Mouse (Mus musculus): ENCODE data around the gene Lipa. TPM values are rescaled to one million over a fixed set of nuclear protein-coding genes. Genes with fewer than 3 reads are reported as not detected.

Gene Lipa
- polyA plus RNA-seq, 1 experiment from 2014 or later = 48.0 TPM

- no peaks in the 10 kb centered on the region for H3K9me3 ChIP-seq (replicated peaks; ENCODE audit: low read length)
- H3K27me3 ChIP-seq (ENCODE audit: insufficient read depth, low read length) = no peaks in the 10 kb centered on the region
- ATAC-seq (replicated peaks; ENCODE audit: low FRiP score, low read depth) (peak; percentile 92), DNase-seq (ENCODE audit: low spot score) (peak; percentile 98)
- peak within 1 kb of the TSS; percentile 71 for H3K4me2 ChIP-seq (ENCODE audit: low read length)
- H3K27ac ChIP-seq = peak within 1 kb of the TSS; percentile 75
- 0 out of 2 replicates have a peak within 1 kb of the TSS, but pooled peaks have one; percentile 28 for H3K9ac ChIP-seq (ENCODE audit: low read depth, low read length)
- H3K4me3 ChIP-seq (replicated peaks; ENCODE audit: low read depth, low read length) = peak within 1 kb of the TSS; percentile 49
- 3% methylated on average over 22 of the region's 22 CpGs for WGBS
- TF ChIP-seq CTCF (IDR thresholded peaks at IDR 0.05; ENCODE audit: low read depth) = peak; percentile 77
- H3K36me3 ChIP-seq (ENCODE audit: insufficient read depth, low read length) = no peaks in the 10 kb centered on the region
- H3K4me1 ChIP-seq (replicated peaks; ENCODE audit: insufficient read depth, low read length) = peaks cover 7% of the 10 kb centered on the region; the same call in 1 of the 2 replicates
These were observed 23.4 kb upstream of the Lipa start, which contains the start of gene Ifit2 for GRCm38 (mm10) chr19:34550534-34551223. Gene Ifit2 (plus strand): TSS chr19:34550694.

- 31% methylated on average over 4 of the region's 4 CpGs for WGBS
- H3K4me1 ChIP-seq (replicated peaks; ENCODE audit: insufficient read depth, low read length) = peaks cover 7% of the 10 kb centered on the region; the same call in 1 of the 2 replicates
- no peak for TF ChIP-seq CTCF (IDR thresholded peaks at IDR 0.05; ENCODE audit: low read depth)
- ATAC-seq (replicated peaks; ENCODE audit: low FRiP score, low read depth) = no peak
- H3K27ac ChIP-seq = 0 out of 2 replicates have a peak overlapping the region, but pooled peaks have one; percentile 51
- DNase-seq (ENCODE audit: low spot score) = no peak
- no peaks in the 10 kb centered on the region for H3K27me3 ChIP-seq (ENCODE audit: insufficient read depth, low read length)
- H3K4me2 ChIP-seq (ENCODE audit: low read length) = peak overlapping the region; percentile 71
- no peaks in the 10 kb centered on the region for H3K36me3 ChIP-seq (ENCODE audit: insufficient read depth, low read length)
- no peaks in the 10 kb centered on the region for H3K9me3 ChIP-seq (replicated peaks; ENCODE audit: low read length)
- peak overlapping the region; percentile 49; the same call in 1 of the 2 replicates for H3K4me3 ChIP-seq (replicated peaks; ENCODE audit: low read depth, low read length)
- 0 out of 2 replicates have a peak overlapping the region, but pooled peaks have one; percentile 28 for H3K9ac ChIP-seq (ENCODE audit: low read depth, low read length)
These were observed 22.9 kb upstream of the Lipa start for GRCm38 (mm10) chr19:34550205-34550533.

- Histone ChIP-seq H3K4me2 (ENCODE audit: low read length) (no peak overlapping the region), H3K9ac (ENCODE audit: low read depth, low read length) (no peak overlapping the region), H3K9me3 (replicated peaks; ENCODE audit: low read length) (no peaks in the 10 kb centered on the region), H3K4me1 (replicated peaks; ENCODE audit: insufficient read depth, low read length) (peaks cover under 1% of the 10 kb centered on the region; the same call in 1 of the 2 replicates), H3K4me3 (replicated peaks; ENCODE audit: low read depth, low read length) (no peak overlapping the region), H3K36me3 (ENCODE audit: insufficient read depth, low read length) (no peaks in the 10 kb centered on the region), H3K27me3 (ENCODE audit: insufficient read depth, low read length) (no peaks in the 10 kb centered on the region), H3K27ac (no peak overlapping the region)
- WGBS = 29% methylated on average over 7 of the region's 7 CpGs
- peak; percentile 94 for TF ChIP-seq CTCF (IDR thresholded peaks at IDR 0.05; ENCODE audit: low read depth)
- no peak for ATAC-seq (replicated peaks; ENCODE audit: low FRiP score, low read depth)
- peak; percentile 84 for DNase-seq (ENCODE audit: low spot score)
These were observed 20.7 kb upstream of the Lipa start for GRCm38 (mm10) chr19:34547976-34548375.

GRCm38 (mm10) chr19:34546211-34546610 lies 18.9 kb upstream of the Lipa start:
- Histone ChIP-seq H3K4me2 (ENCODE audit: low read length) (no peak overlapping the region), H3K9me3 (replicated peaks; ENCODE audit: low read length) (no peaks in the 10 kb centered on the region), H3K27ac (no peak overlapping the region), H3K9ac (ENCODE audit: low read depth, low read length) (no peak overlapping the region), H3K27me3 (ENCODE audit: insufficient read depth, low read length) (no peaks in the 10 kb centered on the region), H3K4me3 (replicated peaks; ENCODE audit: low read depth, low read length) (no peak overlapping the region), H3K36me3 (ENCODE audit: insufficient read depth, low read length) (no peaks in the 10 kb centered on the region), H3K4me1 (replicated peaks; ENCODE audit: insufficient read depth, low read length) (no peaks in the 10 kb centered on the region)
- WGBS = 89% methylated on average over 4 of the region's 4 CpGs
- ATAC-seq (replicated peaks; ENCODE audit: low FRiP score, low read depth) (no peak), DNase-seq (ENCODE audit: low spot score) (no peak)
- no peak for TF ChIP-seq CTCF (IDR thresholded peaks at IDR 0.05; ENCODE audit: low read depth)

GRCm38 (mm10) chr19:34539422-34539821 lies 12.1 kb upstream of the Lipa start:
- 72% methylated on average over 1 of the region's 1 CpGs for WGBS
- no peak for DNase-seq (ENCODE audit: low spot score)

GRCm38 (mm10) chr19:34532061-34532751 lies 4.9 kb upstream of the Lipa start:
- H3K36me3 ChIP-seq (ENCODE audit: insufficient read depth, low read length) = no peaks in the 10 kb centered on the region
- 85% methylated on average over 4 of the region's 4 CpGs for WGBS
- no peak overlapping the region for H3K27ac ChIP-seq
- no peak overlapping the region for H3K4me3 ChIP-seq (replicated peaks; ENCODE audit: low read depth, low read length)
- H3K27me3 ChIP-seq (ENCODE audit: insufficient read depth, low read length) = no peaks in the 10 kb centered on the region
- ATAC-seq (replicated peaks; ENCODE audit: low FRiP score, low read depth) (no peak), DNase-seq (ENCODE audit: low spot score) (no peak)
- no peak overlapping the region for H3K9ac ChIP-seq (ENCODE audit: low read depth, low read length)
- no peak overlapping the region for H3K4me2 ChIP-seq (ENCODE audit: low read length)
- no peaks in the 10 kb centered on the region for H3K9me3 ChIP-seq (replicated peaks; ENCODE audit: low read length)
- H3K4me1 ChIP-seq (replicated peaks; ENCODE audit: insufficient read depth, low read length) = no peaks in the 10 kb centered on the region
- TF ChIP-seq CTCF (IDR thresholded peaks at IDR 0.05; ENCODE audit: low read depth) = no peak

More at GRCm38 (mm10) chr19:34539422-34539821, 12.1 kb upstream of the Lipa start:
- H3K36me3 ChIP-seq (ENCODE audit: insufficient read depth, low read length) = no peaks in the 10 kb centered on the region
- no peak for TF ChIP-seq CTCF (IDR thresholded peaks at IDR 0.05; ENCODE audit: low read depth)
- H3K9ac ChIP-seq (ENCODE audit: low read depth, low read length) = no peak overlapping the region
- no peak overlapping the region for H3K27ac ChIP-seq
- H3K9me3 ChIP-seq (replicated peaks; ENCODE audit: low read length) = no peaks in the 10 kb centered on the region
- no peak overlapping the region for H3K4me3 ChIP-seq (replicated peaks; ENCODE audit: low read depth, low read length)
- no peak for ATAC-seq (replicated peaks; ENCODE audit: low FRiP score, low read depth)
- H3K4me1 ChIP-seq (replicated peaks; ENCODE audit: insufficient read depth, low read length) = no peaks in the 10 kb centered on the region
- H3K4me2 ChIP-seq (ENCODE audit: low read length) = no peak overlapping the region
- H3K27me3 ChIP-seq (ENCODE audit: insufficient read depth, low read length) = no peaks in the 10 kb centered on the region
